Mouse (Mus musculus) fat pad, adult 2 months (tissue): ENCODE measurements around the gene Ccdc142.

Experiments
- DNase-seq: peaks from one replicate; pipeline ENCODE4 v3.0.0-alpha.2; 2011; ENCODE audit warnings: low read depth, low spot score; ENCODE audit errors: extremely low read depth

The Ccdc142 gene

GRCm38 (mm10) chr6:83117165-83117438, 15.7 kb downstream of the Ccdc142 start:
- no peak for DNase-seq

GRCm38 (mm10) chr6:83117616-83118015, 16.2 kb downstream of the Ccdc142 start:
- DNase-seq: no peak

GRCm38 (mm10) chr6:83118369-83118768, 17.0 kb downstream of the Ccdc142 start:
- DNase-seq: no peak

GRCm38 (mm10) chr6:83118825-83119733, 17.7 kb downstream of the Ccdc142 start:
- DNase-seq: no peak

GRCm38 (mm10) chr6:83119734-83120051, 18.3 kb downstream of the Ccdc142 start:
- DNase-seq: no peak

- DNase-seq: peak; percentile 97
Measured at GRCm38 (mm10) chr6:83120930-83121862, 19.8 kb downstream of the Ccdc142 start, which contains the start of gene Wbp1. Wbp1 (minus strand) TSS chr6:83121559.

GRCm38 (mm10) chr6:83121863-83122710, 20.7 kb downstream of the Ccdc142 start:
- DNase-seq: no peak

GRCm38 (mm10) chr6:83122961-83123360, 21.6 kb downstream of the Ccdc142 start:
- DNase-seq: no peak

GRCm38 (mm10) chr6:83124851-83125312, 23.5 kb downstream of the Ccdc142 start:
- DNase-seq: peak; percentile 68

GRCm38 (mm10) chr6:83125331-83125730, 23.9 kb downstream of the Ccdc142 start, which contains the start of gene Ino80b:
Ino80b (minus strand) TSS chr6:83125431.
- no peak for DNase-seq

- DNase-seq: no peak
Measured at GRCm38 (mm10) chr6:83127419-83127818, 26.0 kb downstream of the Ccdc142 start.

GRCm38 (mm10) chr6:83131469-83132034, 30.2 kb downstream of the Ccdc142 start:
- no peak for DNase-seq

GRCm38 (mm10) chr6:83132176-83132919, 30.9 kb downstream of the Ccdc142 start:
- no peak for DNase-seq

- no peak for DNase-seq
Measured at GRCm38 (mm10) chr6:83134226-83134625, 32.8 kb downstream of the Ccdc142 start.

GRCm38 (mm10) chr6:83134951-83135513, 33.6 kb downstream of the Ccdc142 start, which contains the start of gene Rtkn:
Rtkn (plus strand) TSS chr6:83135463.
- no peak for DNase-seq

- DNase-seq: no peak
Measured at GRCm38 (mm10) chr6:83135571-83136161, 34.3 kb downstream of the Ccdc142 start.

GRCm38 (mm10) chr6:83136291-83136880, 35.0 kb downstream of the Ccdc142 start:
- no peak for DNase-seq

- DNase-seq: no peak
Measured at GRCm38 (mm10) chr6:83136881-83137575, 35.6 kb downstream of the Ccdc142 start.
